ENCODE assay signal across 19 mouse cellular contexts in the genomic region with DNA sequence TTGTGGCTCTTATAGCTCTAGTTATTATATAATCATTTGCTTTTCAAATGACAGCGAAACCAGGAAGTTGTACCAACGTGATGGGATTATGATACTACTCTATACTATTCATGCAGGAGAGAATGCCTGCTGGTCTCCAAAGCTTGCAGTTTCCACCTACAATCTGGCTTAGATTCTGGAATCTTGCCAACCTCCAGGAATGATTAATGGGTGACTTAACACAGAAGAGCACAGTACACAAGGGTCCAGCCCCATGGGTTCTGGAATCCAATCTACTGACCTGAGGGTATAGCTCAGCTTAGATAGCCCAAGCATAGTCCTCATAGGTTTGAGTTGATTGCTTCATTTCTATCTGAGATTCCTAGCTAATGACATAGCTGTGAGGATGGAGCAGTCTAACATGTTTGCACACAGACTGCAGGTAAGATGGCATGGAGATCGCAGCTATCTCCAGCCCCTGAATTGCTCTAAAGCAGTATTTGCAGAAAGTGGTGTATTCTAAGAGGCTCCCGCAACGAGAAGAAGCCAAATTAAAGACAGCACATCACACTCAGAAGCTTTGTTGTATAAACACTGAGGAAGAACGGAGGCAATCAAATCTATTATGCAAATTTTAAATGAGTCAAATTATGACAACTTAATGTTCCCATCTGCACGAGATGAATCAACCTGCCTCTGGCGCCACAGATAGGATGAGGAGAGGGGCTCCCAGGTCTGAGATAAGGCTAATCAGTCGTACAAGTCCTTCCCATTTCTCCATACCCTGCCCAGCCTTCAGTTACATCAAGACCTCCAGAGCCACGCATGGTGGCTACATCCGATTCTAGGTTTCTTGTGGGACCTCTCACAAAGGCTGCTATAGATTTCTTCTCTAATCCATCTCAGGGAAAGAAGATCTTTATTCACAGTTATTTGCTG.
A peak's percentile ranks its signal among the peaks of the same experiment; 100 is the strongest.
DNase-seq lines count a peak whose midpoint lies in the region; ATAC-seq lines count a peak whose summit lies in the region.
"Had no signal": no experiment of that assay in that cellular context is flagged by ENCODE, and none has a peak within 500 bp of the region (broad histone marks: within the 10 kb centered on the region; RNA-seq: fewer than 3 reads in every experiment).

No protein-coding gene starts in this region.

- DNase-seq in forebrain, embryonic 14.5 days (ENCODE audit: low spot score) = peak; percentile 21
- DNase-seq in kidney, postnatal 36 days = peak; percentile 27 to 54
- no peak for DNase-seq in kidney, adult 11 months
- DNase-seq in thymus, postnatal 4 days = no peak
- no peak for DNase-seq in spleen, adult 18-20 months
- no peak for DNase-seq in urinary bladder, postnatal 25 days (ENCODE audit: low spot score)
- DNase-seq: adrenal gland, adult 8-10 months; cerebellum, adult 8-10 months; gastrocnemius, postnatal 36 days; heart, postnatal 14 days; kidney, adult 18-20 months; lung, postnatal 10 days had no signal

- no peaks in the 10 kb centered on the region for H3K9me3 ChIP-seq in forebrain, embryonic 14.5 days (replicated peaks; ENCODE audit: control insufficient read depth, low read length)
- H3K9me3 ChIP-seq in forebrain, embryonic 12.5 days = no peaks in the 10 kb centered on the region
- no peaks in the 10 kb centered on the region for H3K9me3 ChIP-seq in liver, embryonic 12.5 days (replicated peaks)
- H3K9me3 ChIP-seq: embryonic facial prominence, embryonic 12.5 days; stomach, embryonic 15.5 days had no signal

- H3K9ac ChIP-seq in forebrain, embryonic 14.5 days (ENCODE audit: low read length) = no peak overlapping the region
- no peak overlapping the region for H3K9ac ChIP-seq in forebrain, embryonic 12.5 days
- no peak overlapping the region for H3K9ac ChIP-seq in liver, embryonic 12.5 days
- H3K9ac ChIP-seq: embryonic facial prominence, embryonic 12.5 days; stomach, embryonic 15.5 days had no signal

- no peaks in the 10 kb centered on the region for H3K4me1 ChIP-seq in forebrain, embryonic 14.5 days (ENCODE audit: control insufficient read depth, insufficient read depth, low read length)
- H3K4me1 ChIP-seq in forebrain, embryonic 12.5 days = no peaks in the 10 kb centered on the region
- peaks cover 39% of the 10 kb centered on the region for H3K4me1 ChIP-seq in liver, embryonic 12.5 days
- H3K4me1 ChIP-seq: embryonic facial prominence, embryonic 12.5 days had no signal

- ATAC-seq in forebrain, embryonic 14.5 days = 0 out of 2 replicates have a peak, but pooled peaks have one; percentile 10
- ATAC-seq in forebrain, embryonic 12.5 days (ENCODE audit: low FRiP score) = no peak
- peak; percentile 90 for ATAC-seq in liver, embryonic 12.5 days
- ATAC-seq: hindbrain, embryonic 16.5 days had no signal

- H3K27ac ChIP-seq in forebrain, embryonic 14.5 days (ENCODE audit: low read depth, low read length) = no peak overlapping the region
- H3K27ac ChIP-seq in forebrain, embryonic 12.5 days = no peak overlapping the region
- no peak overlapping the region for H3K27ac ChIP-seq in liver, embryonic 12.5 days
- H3K27ac ChIP-seq: embryonic facial prominence, embryonic 12.5 days; stomach, embryonic 15.5 days had no signal

- no peak overlapping the region for H3K4me2 ChIP-seq in forebrain, embryonic 14.5 days (ENCODE audit: low read length)
- H3K4me2 ChIP-seq in forebrain, embryonic 12.5 days = no peak overlapping the region
- H3K4me2 ChIP-seq in liver, embryonic 12.5 days = peak overlapping the region; percentile 27; the same call in 1 of the 2 replicates
- H3K4me2 ChIP-seq: embryonic facial prominence, embryonic 12.5 days; heart, embryonic 11.5 days; stomach, embryonic 15.5 days had no signal

- 87% methylated on average over 11 of the region's 11 CpGs for WGBS in forebrain, embryonic 14.5 days
- WGBS in forebrain, embryonic 12.5 days = 83% methylated on average over 11 of the region's 11 CpGs
- 34% methylated on average over 11 of the region's 11 CpGs for WGBS in liver, embryonic 12.5 days (ENCODE audit: insufficient replicate concordance)

- no peaks in the 10 kb centered on the region for H3K27me3 ChIP-seq in forebrain, embryonic 14.5 days (replicated peaks; ENCODE audit: control insufficient read depth, insufficient read depth, low read length)
- H3K27me3 ChIP-seq in forebrain, embryonic 12.5 days = no peaks in the 10 kb centered on the region
- no peaks in the 10 kb centered on the region for H3K27me3 ChIP-seq in liver, embryonic 12.5 days (replicated peaks)
- H3K27me3 ChIP-seq: embryonic facial prominence, embryonic 12.5 days; megakaryocyte, embryonic 14.5 days; stomach, embryonic 15.5 days had no signal

- no peaks in the 10 kb centered on the region for H3K36me3 ChIP-seq in forebrain, embryonic 14.5 days (ENCODE audit: control insufficient read depth, insufficient read depth, low read length)
- H3K36me3 ChIP-seq in forebrain, embryonic 12.5 days (replicated peaks) = no peaks in the 10 kb centered on the region
- no peaks in the 10 kb centered on the region for H3K36me3 ChIP-seq in liver, embryonic 12.5 days
- H3K36me3 ChIP-seq: embryonic facial prominence, embryonic 12.5 days; stomach, embryonic 15.5 days had no signal

- H3K4me3 ChIP-seq in forebrain, embryonic 14.5 days (ENCODE audit: low read depth, low read length) = no peak overlapping the region
- H3K4me3 ChIP-seq in forebrain, embryonic 12.5 days (replicated peaks) = no peak overlapping the region
- H3K4me3 ChIP-seq in liver, embryonic 12.5 days = no peak overlapping the region
- H3K4me3 ChIP-seq: embryonic facial prominence, embryonic 12.5 days; megakaryocyte, embryonic 14.5 days; stomach, embryonic 15.5 days had no signal

Comparison
In these comparisons a context has a peak if more than half of its experiments do, and no peak if none do; other contexts are left out.
1. DNase-seq: peak in forebrain, embryonic 14.5 days (single experiment) and kidney, postnatal 36 days (2 of 2); none in kidney, adult 11 months (single experiment), thymus, postnatal 4 days (single experiment), spleen, adult 18-20 months (0 of 2) and urinary bladder, postnatal 25 days (single experiment).